Mouse (Mus musculus) limb, embryonic 15.5 days (tissue): ENCODE measurements around the gene Snrpg. TPM values are rescaled to one million over a fixed set of nuclear protein-coding genes. Genes with fewer than 3 reads are reported as not detected.
"Not testable (repeated sequence)": the region's sequence is repeated elsewhere in the genome, so short reads cannot be mapped to it uniquely, and the experiment has no call there.

Source experiments
- ATAC-seq: fragments of 200-750 bp; cut with Nextera tagmentation; 2 replicates; pipeline ENCODE4 v1.8.0; 2017; ENCODE audit warnings: low read depth, moderate TSS enrichment; ENCODE audit not compliant: insufficient number of reproducible peaks, low FRiP score, low TSS enrichment
- H3K27ac ChIP-seq: fragments of 300-500 bp; sonication (generic); 2 replicates; pipeline ENCODE4 v1.5.1; 2015; ENCODE audit warnings: moderate library complexity, mild to moderate bottlenecking, inconsistent platforms
- H3K27me3 ChIP-seq: fragments of 300-500 bp; sonication (generic); 2 replicates; pipeline ENCODE4 v1.6.1; 2015; ENCODE audit warnings: inconsistent platforms
- H3K36me3 ChIP-seq: fragments of 300-500 bp; sonication (generic); 2 replicates; pipeline ENCODE4 v1.6.1; 2015; ENCODE audit warnings: inconsistent platforms
- H3K4me1 ChIP-seq: fragments of 300-500 bp; sonication (generic); 2 replicates; pipeline ENCODE4 v1.6.1; 2015; ENCODE audit warnings: inconsistent platforms
- H3K4me2 ChIP-seq: fragments of 300-500 bp; sonication (generic); 2 replicates; pipeline ENCODE4 v1.6.1; 2015; ENCODE audit warnings: mild to moderate bottlenecking, inconsistent platforms
- H3K4me3 ChIP-seq: fragments of 300-500 bp; sonication (generic); 2 replicates; pipeline ENCODE4 v1.5.1; 2015; ENCODE audit warnings: mild to moderate bottlenecking, inconsistent platforms
- H3K9ac ChIP-seq: fragments of 300-500 bp; sonication (generic); 2 replicates; pipeline ENCODE4 v1.6.1; 2015; ENCODE audit warnings: inconsistent platforms
- H3K9me3 ChIP-seq: fragments of 300-500 bp; sonication (generic); 2 replicates; pipeline ENCODE4 v1.6.1; 2016; ENCODE audit warnings: inconsistent platforms
- WGBS: fragments of 180-500 bp; shearing (Covaris S2); methylation state at CpG from one replicate; pipeline ENCODE4 v1.1.7; 2015; 5-methylcytosine and 5-hydroxymethylcytosine counted together
- polyA plus RNA-seq: library from polyadenylated mRNA; unstranded; fragments of >200 nt; fragmentation: Nextera tagmentation; extraction: Ambion mirVana; gene quantifications from 2 replicates; pipeline ENCODE4 v1.2.1, GENCODE M21; 2015

Snrpg gene
- 385 and 490 TPM in 2 replicates for polyA plus RNA-seq

DNA sequence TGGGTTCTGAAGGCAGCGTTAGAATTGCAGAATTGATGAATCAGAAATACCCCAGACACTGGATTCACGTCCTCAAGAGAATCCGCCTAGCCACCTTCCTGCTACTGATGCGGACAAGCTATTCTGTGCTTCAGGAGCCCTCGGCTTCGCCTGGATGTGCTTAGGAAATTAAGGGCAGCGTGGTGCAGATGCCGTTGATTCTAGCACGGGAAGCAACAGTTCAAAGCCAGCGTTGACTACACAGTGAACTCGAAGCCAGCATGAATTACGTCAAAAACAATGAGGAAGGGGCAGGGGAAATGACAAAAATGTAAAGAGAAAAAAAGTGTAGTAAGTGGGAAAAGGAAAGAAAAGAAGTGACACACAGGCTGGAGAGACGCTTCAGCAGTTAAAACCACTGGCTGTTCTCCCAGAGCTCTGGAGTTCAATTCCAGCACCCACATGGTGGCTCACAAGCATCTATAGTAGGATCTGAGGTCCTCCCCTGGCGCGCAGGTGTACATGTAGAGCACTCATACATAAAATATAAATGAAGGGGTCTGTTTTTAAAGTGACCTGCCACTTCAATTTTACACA lies at the start of gene Snrpg:
Gene Snrpg (plus strand): TSS at position 541 of the 576 bp plus-strand sequence.
- 15% methylated on average over 15 of the region's 15 CpGs for WGBS
- Histone ChIP-seq H3K9me3 (no peaks in the 10 kb centered on the region), H3K4me3 (peak within 1 kb of the TSS; percentile 94), H3K27me3 (no peaks in the 10 kb centered on the region), H3K27ac (peak within 1 kb of the TSS; percentile 93), H3K9ac (peak within 1 kb of the TSS; percentile 87), H3K4me1 (peaks cover 27% of the 10 kb centered on the region), H3K36me3 (peaks cover 15% of the 10 kb centered on the region), H3K4me2 (peak within 1 kb of the TSS; percentile 82)
- ATAC-seq: no peak; the same call in 1 of the 2 replicates

DNA sequence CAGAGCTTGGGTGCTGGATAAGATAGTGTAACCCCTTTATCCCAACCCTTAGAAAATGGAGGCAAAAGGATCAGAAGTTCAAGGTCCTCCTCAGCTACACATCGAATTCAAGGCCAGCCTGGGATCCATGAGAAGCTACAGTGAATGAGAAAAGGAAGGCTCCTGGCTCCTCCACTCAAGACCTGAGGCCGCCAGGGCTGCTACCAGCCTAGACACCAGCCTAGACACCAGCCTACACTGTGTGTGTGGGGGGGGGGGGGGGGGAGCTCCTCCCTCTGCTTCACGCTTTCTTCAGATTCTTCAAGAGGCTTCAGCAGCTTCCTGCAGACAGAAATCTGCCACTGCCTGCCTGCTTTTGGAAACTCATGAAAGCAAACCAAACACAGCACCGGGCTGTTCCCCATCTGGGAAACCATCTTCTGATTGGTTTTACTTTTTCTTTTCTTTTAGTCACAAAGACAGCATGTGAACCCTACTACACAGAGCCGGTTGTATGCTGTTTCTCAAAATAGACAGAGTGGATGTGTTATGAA lies 49.0 kb upstream of the Snrpg start:
- 83% methylated on average over 5 of the region's 5 CpGs for WGBS
- Histone ChIP-seq H3K9ac (no peak overlapping the region), H3K36me3 (no peaks in the 10 kb centered on the region)

DNA sequence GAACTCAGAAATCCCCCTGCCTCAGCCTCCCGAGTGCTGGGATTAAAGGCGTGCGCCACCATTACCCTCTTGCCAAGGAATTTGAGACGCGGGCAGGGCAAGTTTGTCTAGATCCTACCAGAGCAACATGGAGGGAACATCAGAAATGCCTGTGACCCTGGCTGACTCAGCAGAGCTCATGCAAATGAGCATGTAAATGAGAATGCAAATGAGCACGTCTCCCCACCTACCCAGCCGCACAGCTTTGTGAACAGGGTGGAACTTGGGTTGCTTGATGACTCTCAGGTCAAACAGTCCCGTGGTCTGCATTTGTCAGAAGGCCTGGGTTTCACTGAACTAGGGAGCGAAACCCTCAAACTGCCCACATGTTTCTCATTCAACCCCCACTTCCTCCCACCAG lies 48.1 kb upstream of the Snrpg start:
- Histone ChIP-seq H3K4me2 (no peak overlapping the region), H3K36me3 (no peaks in the 10 kb centered on the region), H3K4me1 (peaks cover 7% of the 10 kb centered on the region; the same call in 1 of the 2 replicates), H3K9ac (no peak overlapping the region), H3K27ac (no peak overlapping the region), H3K4me3 (no peak overlapping the region), H3K9me3 (no peaks in the 10 kb centered on the region), H3K27me3 (no peaks in the 10 kb centered on the region)
- WGBS: 89% methylated on average over 9 of the region's 9 CpGs
- ATAC-seq: no peak

More for the DNA sequence above, 49.0 kb upstream of the Snrpg start:
- Histone ChIP-seq H3K27ac (no peak overlapping the region), H3K4me3 (no peak overlapping the region), H3K4me2 (no peak overlapping the region), H3K9me3 (no peaks in the 10 kb centered on the region), H3K4me1 (peaks cover 9% of the 10 kb centered on the region), H3K27me3 (no peaks in the 10 kb centered on the region)
- ATAC-seq: no peak

DNA sequence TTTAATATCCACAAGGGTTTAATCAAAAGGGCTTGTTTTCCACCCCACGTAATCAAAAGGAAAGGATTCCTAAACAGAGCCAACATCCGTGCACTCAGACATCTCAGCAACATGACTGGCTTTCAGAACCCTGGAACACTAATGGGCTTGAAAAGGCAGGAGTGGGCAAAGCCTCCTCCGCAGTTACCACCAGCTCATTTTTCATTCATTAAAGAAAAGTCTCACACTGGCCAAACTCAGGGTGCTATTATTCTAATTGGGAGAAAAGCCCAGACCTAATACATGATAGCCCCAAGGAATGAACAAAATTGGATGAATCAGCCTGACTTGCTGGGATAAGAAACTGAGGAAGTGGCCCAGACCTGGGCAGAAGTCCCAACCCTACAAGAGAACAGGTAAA lies 46.7 kb upstream of the Snrpg start:
- H3K9me3 ChIP-seq: no peaks in the 10 kb centered on the region
- no peak overlapping the region for H3K4me3 ChIP-seq
- no peak for ATAC-seq
- peaks cover 7% of the 10 kb centered on the region for H3K4me1 ChIP-seq
- no peak overlapping the region for H3K4me2 ChIP-seq
- H3K27ac ChIP-seq: peak overlapping the region; percentile 55
- no peaks in the 10 kb centered on the region for H3K27me3 ChIP-seq
- H3K9ac ChIP-seq: no peak overlapping the region
- WGBS: 47% methylated on average over 3 of the region's 3 CpGs
- H3K36me3 ChIP-seq: no peaks in the 10 kb centered on the region

DNA sequence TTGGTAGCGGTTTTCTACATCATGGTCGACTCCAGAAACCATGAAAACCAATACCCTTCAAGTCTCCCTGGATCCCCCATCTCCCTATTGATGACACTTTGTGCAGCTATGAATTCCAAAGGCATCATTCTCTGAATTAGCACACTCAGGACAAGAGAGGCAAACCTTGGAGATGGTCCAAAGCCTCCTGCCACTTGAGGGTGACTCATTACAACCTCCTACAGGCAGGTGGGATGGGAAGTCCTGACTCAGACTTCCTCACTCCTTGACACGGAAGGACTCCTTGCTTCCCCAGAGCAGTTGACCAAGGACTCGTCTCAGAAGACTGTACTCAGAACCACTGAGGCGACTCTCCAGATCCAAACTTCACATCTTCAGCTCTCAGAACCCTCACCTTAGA lies 45.5 kb upstream of the Snrpg start:
- 86% methylated on average over 5 of the region's 5 CpGs for WGBS

DNA sequence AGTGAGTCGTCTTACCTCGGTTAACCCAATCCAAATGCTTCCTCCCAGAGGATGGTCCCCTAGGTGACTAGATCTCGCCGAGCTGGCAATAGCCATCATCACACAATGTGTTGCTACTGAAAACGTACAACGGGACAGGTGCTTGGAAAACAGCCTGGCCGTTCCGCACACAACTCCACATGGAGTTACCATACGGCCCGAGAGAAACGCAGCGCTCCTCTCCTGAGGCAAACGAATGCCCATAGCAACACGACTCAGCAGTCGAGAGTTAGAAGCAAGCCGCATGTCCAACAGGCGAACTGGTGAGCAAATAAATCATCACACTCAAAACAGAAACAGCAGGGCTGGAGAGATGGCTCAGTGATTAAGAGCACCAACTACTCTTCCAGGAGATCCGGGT lies 44.2 kb upstream of the Snrpg start:
- no peaks in the 10 kb centered on the region for H3K36me3 ChIP-seq
- H3K9me3 ChIP-seq: no peaks in the 10 kb centered on the region
- no peak for ATAC-seq
- H3K4me2 ChIP-seq: no peak overlapping the region
- no peak overlapping the region for H3K4me3 ChIP-seq
- peaks cover 11% of the 10 kb centered on the region for H3K4me1 ChIP-seq
- no peak overlapping the region for H3K9ac ChIP-seq
- 85% methylated on average over 18 of the region's 18 CpGs for WGBS
- H3K27me3 ChIP-seq: no peaks in the 10 kb centered on the region
- no peak overlapping the region for H3K27ac ChIP-seq

More for the DNA sequence above, 45.5 kb upstream of the Snrpg start:
- no peak for ATAC-seq
- no peaks in the 10 kb centered on the region for H3K36me3 ChIP-seq
- H3K9me3 ChIP-seq: no peaks in the 10 kb centered on the region
- H3K27ac ChIP-seq: no peak overlapping the region
- H3K4me3 ChIP-seq: no peak overlapping the region
- H3K4me1 ChIP-seq: peaks cover 7% of the 10 kb centered on the region
- no peak overlapping the region for H3K4me2 ChIP-seq
- H3K9ac ChIP-seq: no peak overlapping the region
- no peaks in the 10 kb centered on the region for H3K27me3 ChIP-seq

DNA sequence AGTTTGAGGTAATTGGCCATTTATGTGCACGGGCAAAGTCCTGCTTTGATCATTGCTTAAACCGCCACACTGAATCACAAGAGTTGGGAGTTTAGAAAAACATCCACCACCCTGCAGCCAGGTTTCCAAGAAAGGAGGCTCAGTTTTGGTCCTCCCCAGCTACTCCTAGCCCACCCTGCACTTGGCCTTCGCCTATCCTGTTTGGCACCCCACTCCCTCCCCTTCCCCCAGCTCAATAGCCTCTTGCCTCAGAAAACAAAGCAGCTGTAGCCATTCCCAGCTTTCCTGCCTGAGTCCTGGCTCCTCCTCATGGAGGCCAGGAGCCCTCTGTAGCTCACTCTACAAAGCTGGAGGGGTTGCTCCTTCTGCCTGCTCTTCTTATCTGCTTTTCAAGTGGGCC lies 42.7 kb upstream of the Snrpg start:
- Histone ChIP-seq H3K4me2 (no peak overlapping the region), H3K27ac (0 out of 2 replicates have a peak overlapping the region, but pooled peaks have one; percentile 27), H3K4me3 (no peak overlapping the region), H3K36me3 (no peaks in the 10 kb centered on the region), H3K4me1 (peaks cover 11% of the 10 kb centered on the region), H3K9me3 (no peaks in the 10 kb centered on the region), H3K9ac (no peak overlapping the region), H3K27me3 (no peaks in the 10 kb centered on the region)
- ATAC-seq: no peak
- 44% methylated on average over 3 of the region's 3 CpGs for WGBS

DNA sequence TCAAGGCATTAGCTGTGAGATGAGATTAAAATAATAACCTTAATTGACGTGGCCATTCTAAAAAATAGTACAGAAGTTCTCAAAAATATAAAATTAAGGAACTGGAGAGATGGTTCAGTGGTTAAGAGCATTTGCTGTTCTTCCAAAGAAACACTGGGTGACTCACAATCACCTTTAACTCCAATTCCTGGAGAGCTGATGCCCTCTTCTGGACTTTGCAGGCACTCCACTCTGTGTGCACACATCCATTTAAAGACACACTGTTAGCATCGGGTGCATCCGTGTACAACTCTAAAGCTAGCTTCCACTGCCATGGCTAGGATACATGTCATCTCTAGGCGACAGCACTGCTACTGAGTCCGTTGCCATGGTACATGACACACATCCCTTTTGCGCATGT lies 41.2 kb upstream of the Snrpg start:
- Histone ChIP-seq H3K27ac (no peak overlapping the region), H3K27me3 (no peaks in the 10 kb centered on the region), H3K9ac (no peak overlapping the region), H3K4me2 (no peak overlapping the region), H3K36me3 (no peaks in the 10 kb centered on the region), H3K4me3 (no peak overlapping the region), H3K9me3 (no peaks in the 10 kb centered on the region), H3K4me1 (peaks cover 8% of the 10 kb centered on the region)
- WGBS: 94% methylated on average over 6 of the region's 6 CpGs
- ATAC-seq: no peak

DNA sequence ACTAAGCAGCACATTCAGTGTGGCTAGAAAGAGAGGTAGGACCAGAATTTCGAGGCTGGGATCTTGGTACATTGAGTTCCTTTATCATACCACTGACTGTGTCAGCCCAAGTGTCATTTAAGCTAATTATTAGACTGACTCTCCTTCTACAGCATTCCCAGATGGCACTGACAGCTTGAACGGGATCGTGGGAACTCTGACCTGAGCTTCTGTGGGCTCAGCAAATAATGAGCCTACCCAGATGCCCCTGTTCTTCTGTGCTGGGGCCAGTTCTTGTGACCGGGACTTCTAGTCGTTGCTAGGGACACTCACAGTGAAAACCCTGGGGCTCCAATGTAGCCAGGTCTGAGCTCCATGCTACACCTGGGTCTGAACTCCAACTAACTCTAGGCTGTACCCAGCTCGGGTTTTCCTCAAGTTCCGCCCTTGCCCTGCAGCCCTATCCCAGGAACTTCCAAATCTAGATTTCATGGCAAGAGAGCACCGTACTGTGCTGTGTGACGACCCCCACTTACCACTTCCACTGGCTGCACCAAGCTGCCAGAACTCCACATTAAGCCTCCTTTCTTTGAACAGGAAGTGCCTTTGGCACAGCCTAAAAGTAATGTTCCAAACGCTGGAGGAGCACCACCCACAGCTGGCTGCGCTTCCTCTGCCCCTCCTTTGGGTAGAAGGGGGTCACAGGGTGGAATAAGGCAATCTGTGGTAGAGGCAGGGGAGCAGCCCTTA lies 35.8 kb upstream of the Snrpg start:
- no peak overlapping the region for H3K9ac ChIP-seq
- peaks cover 10% of the 10 kb centered on the region; the same call in 1 of the 2 replicates for H3K4me1 ChIP-seq
- no peaks in the 10 kb centered on the region for H3K27me3 ChIP-seq
- WGBS: 54% methylated on average over 11 of the region's 11 CpGs
- H3K4me2 ChIP-seq: no peak overlapping the region
- H3K27ac ChIP-seq: peak overlapping the region; percentile 9; the same call in 1 of the 2 replicates
- peak; percentile 52; the same call in 1 of the 2 replicates for ATAC-seq
- no peaks in the 10 kb centered on the region for H3K36me3 ChIP-seq
- H3K9me3 ChIP-seq: 0 out of 2 replicates have a peak, but pooled peaks cover 4% of the 10 kb centered on the region
- H3K4me3 ChIP-seq: no peak overlapping the region

DNA sequence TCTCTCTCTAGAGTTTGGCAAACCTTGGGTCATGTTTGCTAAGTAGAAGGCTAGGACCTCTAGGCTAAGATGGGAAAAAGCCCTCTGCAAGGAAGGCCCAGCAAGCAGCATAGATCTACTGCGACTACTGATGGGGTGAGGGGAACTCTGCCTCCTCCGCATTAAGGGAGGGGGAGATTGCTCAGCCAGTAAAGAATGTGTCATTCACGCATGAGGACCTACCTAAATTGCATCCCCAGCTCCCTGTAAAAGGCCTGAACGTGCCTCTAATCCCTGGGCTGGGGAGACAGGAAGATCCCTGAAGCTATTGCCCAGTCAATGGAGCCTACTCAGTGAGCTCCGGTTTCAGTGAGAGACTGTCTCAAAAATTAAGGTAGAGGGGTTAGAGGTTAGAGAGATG lies 35.2 kb upstream of the Snrpg start:
- 65% methylated on average over 5 of the region's 5 CpGs for WGBS
- Histone ChIP-seq H3K4me3 (no peak overlapping the region), H3K9me3 (0 out of 2 replicates have a peak, but pooled peaks cover 4% of the 10 kb centered on the region), H3K9ac (no peak overlapping the region), H3K27me3 (no peaks in the 10 kb centered on the region), H3K4me1 (peaks cover 10% of the 10 kb centered on the region; the same call in 1 of the 2 replicates), H3K4me2 (no peak overlapping the region), H3K27ac (0 out of 2 replicates have a peak overlapping the region, but pooled peaks have one; percentile 30), H3K36me3 (no peaks in the 10 kb centered on the region)
- no peak for ATAC-seq

DNA sequence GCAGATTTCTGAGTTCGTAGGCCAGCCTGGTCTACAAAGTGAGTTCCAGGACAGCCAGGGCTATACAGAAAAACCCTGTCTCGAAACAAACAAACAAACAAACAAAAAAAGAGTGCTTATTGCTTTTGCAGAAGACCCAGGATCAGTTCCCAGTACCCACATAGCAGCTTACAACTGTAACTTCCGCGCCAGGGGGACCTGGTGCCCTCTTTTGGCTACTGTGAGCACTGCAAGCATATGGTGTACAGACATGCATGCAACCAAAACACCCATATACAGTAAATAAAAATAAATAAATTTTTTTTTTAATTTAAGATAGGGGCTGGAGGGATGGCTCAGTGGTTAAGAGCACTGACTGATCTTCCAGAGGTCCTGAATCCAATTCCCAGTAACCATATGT lies 34.8 kb upstream of the Snrpg start:
- not testable (repeated sequence) for H3K27ac ChIP-seq, ATAC-seq, H3K4me2 ChIP-seq, H3K4me1 ChIP-seq, H3K36me3 ChIP-seq, H3K9me3 ChIP-seq, H3K4me3 ChIP-seq, H3K27me3 ChIP-seq, H3K9ac ChIP-seq
- whole genome bisulfite sequencing: 89% methylated on average over 4 of the region's 4 CpGs

DNA sequence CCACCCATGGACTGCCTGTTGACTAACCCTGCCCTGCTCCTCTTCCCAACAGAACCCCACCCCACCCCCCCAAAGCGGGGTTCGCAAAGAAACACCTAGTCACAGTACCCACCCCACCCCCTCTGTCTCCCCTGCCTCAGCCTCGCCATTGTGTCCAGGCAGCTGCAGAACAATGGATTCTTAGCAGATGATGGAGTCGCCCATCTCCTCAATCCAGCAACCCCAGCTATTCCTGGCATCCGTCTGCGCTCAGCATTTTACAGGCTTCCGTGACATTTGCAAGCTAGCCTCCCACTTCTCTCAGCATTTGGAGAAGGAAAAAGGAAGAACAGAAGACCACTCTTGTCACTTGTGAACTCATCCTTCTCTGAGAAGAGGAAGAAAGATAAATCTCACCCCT lies 27.4 kb upstream of the Snrpg start:
- 25% methylated on average over 7 of the region's 7 CpGs for WGBS
- H3K36me3 ChIP-seq: no peaks in the 10 kb centered on the region
- no peak for ATAC-seq
- H3K9me3 ChIP-seq: no peaks in the 10 kb centered on the region
- peaks cover 5% of the 10 kb centered on the region; the same call in 1 of the 2 replicates for H3K4me1 ChIP-seq
- H3K9ac ChIP-seq: no peak overlapping the region
- 0 out of 2 replicates have a peak overlapping the region, but pooled peaks have one; percentile 5 for H3K4me2 ChIP-seq
- H3K27ac ChIP-seq: no peak overlapping the region
- H3K27me3 ChIP-seq: no peaks in the 10 kb centered on the region
- H3K4me3 ChIP-seq: no peak overlapping the region
